Mouse (Mus musculus): ENCODE measurements around the gene Krcc1. TPM values are rescaled to one million over a fixed set of nuclear protein-coding genes. Genes with fewer than 3 reads are reported as not detected.

The Krcc1 gene
- total and polyA plus RNA-seq, 3 experiments, result 25.8 to 31.6 TPM; not detected in 1

- no peak overlapping the region for H3K9ac ChIP-seq (ENCODE audit: control insufficient read depth, low read depth, low read length, poor library complexity, severe bottlenecking)
- H3K4me3 ChIP-seq (ENCODE audit: control insufficient read depth in 1 of 2, insufficient read depth in 1 of 2, low read depth in 2 of 2, low read length in 2 of 2), result no peak overlapping the region
- no peaks in the 10 kb centered on the region for H3K9me3 ChIP-seq (replicated peaks; ENCODE audit: insufficient read depth, low read length)
- no peak overlapping the region for H3K27ac ChIP-seq (ENCODE audit: control insufficient read depth, low read depth, low read length)
- peaks cover 16 to 28% of the 10 kb centered on the region in 2 experiments for H3K4me1 ChIP-seq (ENCODE audit: control insufficient read depth in 1 of 2, insufficient read depth in 2 of 2, low read length in 2 of 2)
- peaks cover 0 to 23% of the 10 kb centered on the region in 2 experiments; a peak in 2 of 4 replicates for H3K36me3 ChIP-seq (ENCODE audit: control insufficient read depth in 1 of 2, insufficient read depth in 2 of 2, low read length in 2 of 2)
- DNase-seq (ENCODE audit: low read depth, low spot score), result peak; percentile 62
- TF ChIP-seq ZNF384 (IDR thresholded peaks at IDR 0.05; ENCODE audit: low read depth, low read length) (no peak), GATA1 (IDR thresholded peaks at IDR 0.05; ENCODE audit: low read depth, low read length) (no peak), MAZ (IDR thresholded peaks at IDR 0.05; ENCODE audit: low read depth, low read length) (no peak), ZKSCAN1 (IDR thresholded peaks at IDR 0.05; ENCODE audit: low read depth, low read length) (no peak), SMC3 (IDR thresholded peaks at IDR 0.05; ENCODE audit: low read depth, low read length) (no peak), POLR2AphosphoS5 (IDR thresholded peaks at IDR 0.05; ENCODE audit: borderline replicate concordance, low read depth, low read length) (no peak), ETS1 (IDR thresholded peaks at IDR 0.05; ENCODE audit: low read depth, low read length) (no peak), POLR2AphosphoS2 (IDR thresholded peaks at IDR 0.05; ENCODE audit: low read length) (no peak), ZC3H11A (IDR thresholded peaks at IDR 0.05; ENCODE audit: low read depth, low read length) (no peak), MEF2A (IDR thresholded peaks at IDR 0.05; ENCODE audit: extremely low read depth, insufficient replicate concordance, low read depth, low read length, poor library complexity, severe bottlenecking) (no peak), RAD21 (IDR thresholded peaks at IDR 0.05; ENCODE audit: low read depth, low read length) (no peak), HCFC1 (IDR thresholded peaks at IDR 0.05; ENCODE audit: low read depth, low read length) (no peak), ZMIZ1 (IDR thresholded peaks at IDR 0.05; ENCODE audit: low read depth, low read length) (no peak), E2F4 (IDR thresholded peaks at IDR 0.05; ENCODE audit: borderline replicate concordance, low read depth, low read length) (no peak), MYB (IDR thresholded peaks at IDR 0.05; ENCODE audit: low read depth, low read length) (no peak)
- no peaks in the 10 kb centered on the region for H3K27me3 ChIP-seq (ENCODE audit: control insufficient read depth in 1 of 2, insufficient read depth in 2 of 2, low read length in 2 of 2)
- H3K79me2 ChIP-seq (ENCODE audit: control insufficient read depth, insufficient read depth, low read length, poor library complexity), result no peaks in the 10 kb centered on the region
These were observed 12.9 kb upstream of the Krcc1 start for GRCm38 (mm10) chr6:71258562-71258961.

GRCm38 (mm10) chr6:71259166-71259565 is 12.3 kb upstream of the Krcc1 start:
- peak; percentile 32 for DNase-seq (ENCODE audit: low read depth, low spot score)
- Histone ChIP-seq H3K27ac (ENCODE audit: control insufficient read depth, low read depth, low read length) (peak overlapping the region; percentile 25), H3K4me3 (ENCODE audit: control insufficient read depth in 1 of 2, insufficient read depth in 1 of 2, low read depth in 2 of 2, low read length in 2 of 2) (no peak overlapping the region), H3K36me3 (ENCODE audit: control insufficient read depth in 1 of 2, insufficient read depth in 2 of 2, low read length in 2 of 2) (peaks cover 0 to 28% of the 10 kb centered on the region in 2 experiments; a peak in 2 of 4 replicates), H3K9me3 (replicated peaks; ENCODE audit: insufficient read depth, low read length) (no peaks in the 10 kb centered on the region), H3K9ac (ENCODE audit: control insufficient read depth, low read depth, low read length, poor library complexity, severe bottlenecking) (no peak overlapping the region; the same call in 1 of the 2 replicates), H3K27me3 (ENCODE audit: control insufficient read depth in 1 of 2, insufficient read depth in 2 of 2, low read length in 2 of 2) (no peaks in the 10 kb centered on the region), H3K4me1 (ENCODE audit: control insufficient read depth in 1 of 2, insufficient read depth in 2 of 2, low read length in 2 of 2) (peaks cover 17 to 32% of the 10 kb centered on the region in 2 experiments), H3K79me2 (ENCODE audit: control insufficient read depth, insufficient read depth, low read length, poor library complexity) (no peaks in the 10 kb centered on the region)
- TF ChIP-seq USF1 (IDR thresholded peaks at IDR 0.05; ENCODE audit: low read depth, low read length) (no peak), NELFE (IDR thresholded peaks at IDR 0.05; ENCODE audit: low read depth, low read length) (no peak), GATA1 (IDR thresholded peaks at IDR 0.05; ENCODE audit: low read depth, low read length) (no peak), TAL1 (IDR thresholded peaks at IDR 0.05; ENCODE audit: low read length) (no peak), RCOR1 (IDR thresholded peaks at IDR 0.05; ENCODE audit: low read depth, low read length) (no peak), SIN3A (IDR thresholded peaks at IDR 0.05; ENCODE audit: low read length) (no peak), HCFC1 (IDR thresholded peaks at IDR 0.05; ENCODE audit: low read depth, low read length) (no peak), GABPA (IDR thresholded peaks at IDR 0.05; ENCODE audit: low read depth, low read length) (no peak), TCF12 (IDR thresholded peaks at IDR 0.05; ENCODE audit: low read depth, low read length) (no peak), CHD1 (IDR thresholded peaks at IDR 0.05; ENCODE audit: low read depth, low read length) (no peak), USF2 (IDR thresholded peaks at IDR 0.05; ENCODE audit: borderline replicate concordance in 1 of 2, insufficient read depth in 1 of 2, low read depth in 1 of 2, low read length in 2 of 2) (no peak)
